Mouse (Mus musculus) monocyte, adult 2 months (primary cell): ENCODE results near the gene Tmem256.

ENCODE experiments used
- DNase-seq, 2 experiments: peaks; one replicate each; pipeline ENCODE4 v3.0.0; 2022; ENCODE audit warnings: low spot score in 2 of 2, low read depth in 1 of 2

Gene Tmem256

GRCm38 (mm10) chr11:69815155-69815554 lies 23.2 kb upstream of the Tmem256 start, which contains the start of gene Gm39566:
TSS of gene Gm39566 (minus strand) at chr11:69815298.
- no peak for DNase-seq

DNA sequence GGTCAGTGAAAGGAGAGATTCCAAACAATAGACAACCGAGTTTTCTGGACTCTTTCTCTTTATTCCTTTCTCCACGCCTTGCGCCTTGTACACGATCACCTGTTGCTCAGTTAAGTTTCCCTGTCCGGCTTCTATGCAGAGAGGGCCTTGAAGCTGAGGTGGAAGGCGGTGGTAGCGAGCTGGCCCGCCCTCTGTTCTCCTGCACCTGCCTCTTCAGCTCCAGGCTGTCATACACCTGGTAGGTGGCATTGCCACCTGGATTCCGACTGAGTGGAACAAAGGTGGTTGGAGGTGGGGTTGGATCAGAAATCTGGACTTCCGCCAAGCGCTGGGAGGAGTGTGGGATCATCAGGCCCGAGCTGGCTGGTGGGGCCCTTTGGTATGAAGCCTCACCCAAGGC lies 21.8 kb upstream of the Tmem256 start:
- no peak for DNase-seq

DNA sequence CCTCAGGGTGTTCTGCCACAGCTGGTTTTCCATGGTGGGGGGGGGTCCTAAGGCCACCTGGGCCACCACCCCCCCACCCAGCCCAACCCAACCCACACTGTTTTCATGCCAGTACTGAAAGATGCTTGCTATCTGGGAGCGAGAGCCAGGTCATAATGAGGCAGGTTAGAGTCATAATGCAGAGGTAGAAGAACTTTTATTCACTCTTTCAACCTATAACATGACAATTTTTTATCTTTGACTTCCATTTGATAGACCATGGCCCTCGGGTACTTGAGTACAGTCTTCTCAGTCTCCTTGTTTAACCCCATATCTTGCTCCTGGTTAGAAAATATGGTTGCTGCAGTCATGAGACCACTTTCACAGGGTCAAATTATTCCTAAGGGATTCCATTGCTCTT lies 19.9 kb upstream of the Tmem256 start, which contains the start of gene Spem2:
Gene Spem2, minus strand, starts transcription at position 101 of the 400 bp plus-strand sequence.
- DNase-seq, result no peak

DNA sequence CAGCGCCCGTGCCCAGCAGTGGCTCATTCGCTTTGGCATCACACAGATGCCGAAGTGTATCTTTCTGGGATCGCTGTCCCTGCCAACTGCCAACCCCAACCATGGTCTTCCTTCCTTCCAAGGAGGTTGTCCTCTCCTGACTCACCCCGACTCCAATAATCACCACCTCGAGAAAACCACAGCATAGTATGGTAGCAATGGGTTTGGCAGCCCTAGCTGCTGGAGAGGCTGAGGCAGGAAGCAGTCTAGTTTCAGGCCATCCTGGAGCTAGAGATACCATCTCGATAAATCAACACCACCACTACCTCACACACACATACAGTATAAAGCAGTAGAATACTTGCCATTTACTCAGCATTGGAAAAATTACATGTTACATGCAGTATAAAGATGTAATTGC lies 19.4 kb upstream of the Tmem256 start:
- DNase-seq, result no peak

DNA sequence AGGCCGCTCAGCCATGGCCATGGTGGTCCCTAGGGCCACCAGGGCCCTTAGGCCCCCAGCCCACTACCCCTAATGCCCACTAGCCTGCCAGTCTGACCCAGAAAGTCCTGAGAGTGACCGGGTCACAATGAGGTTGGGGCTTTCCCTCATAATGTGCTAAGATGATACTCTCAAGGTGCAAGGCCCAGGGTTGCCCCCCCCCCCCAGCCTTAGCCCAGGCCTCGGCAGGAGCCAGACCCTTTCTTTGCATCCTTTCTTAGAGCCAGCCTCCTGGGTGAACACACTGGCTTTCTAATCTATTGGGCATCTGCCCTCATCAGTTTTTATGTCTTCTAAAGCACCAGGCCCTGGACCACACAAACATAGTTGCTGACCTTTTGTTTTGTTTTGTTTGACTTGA lies 16.2 kb upstream of the Tmem256 start, which contains the start of gene Spem1:
Gene Spem1, minus strand, starts transcription at position 101 of the 400 bp plus-strand sequence.
- no peak for DNase-seq

- no peak for DNase-seq
Measured at GRCm38 (mm10) chr11:69823456-69823855, 14.9 kb upstream of the Tmem256 start.

GRCm38 (mm10) chr11:69828832-69829231 lies 9.5 kb upstream of the Tmem256 start:
- no peak for DNase-seq

DNA sequence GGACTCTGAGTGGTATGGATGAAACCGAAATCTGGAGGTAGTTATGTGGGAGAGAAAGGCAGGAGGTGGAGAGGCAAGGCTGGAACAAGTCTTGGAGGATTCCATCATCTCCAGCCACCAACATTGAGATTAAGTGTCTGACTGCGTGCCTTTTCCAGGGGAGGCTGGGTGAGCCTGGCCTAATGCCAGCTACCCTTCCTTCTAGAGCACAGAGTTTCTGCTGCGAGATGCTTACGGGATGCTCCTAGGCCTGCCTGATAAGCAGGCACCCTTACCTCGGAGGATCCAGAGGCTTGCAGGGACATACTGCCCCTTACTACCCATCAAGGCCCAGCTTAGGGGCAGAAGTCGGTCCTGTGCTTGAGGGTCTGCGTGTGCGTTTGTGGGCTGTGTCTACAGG lies 4.8 kb upstream of the Tmem256 start:
- DNase-seq, result no peak

DNA sequence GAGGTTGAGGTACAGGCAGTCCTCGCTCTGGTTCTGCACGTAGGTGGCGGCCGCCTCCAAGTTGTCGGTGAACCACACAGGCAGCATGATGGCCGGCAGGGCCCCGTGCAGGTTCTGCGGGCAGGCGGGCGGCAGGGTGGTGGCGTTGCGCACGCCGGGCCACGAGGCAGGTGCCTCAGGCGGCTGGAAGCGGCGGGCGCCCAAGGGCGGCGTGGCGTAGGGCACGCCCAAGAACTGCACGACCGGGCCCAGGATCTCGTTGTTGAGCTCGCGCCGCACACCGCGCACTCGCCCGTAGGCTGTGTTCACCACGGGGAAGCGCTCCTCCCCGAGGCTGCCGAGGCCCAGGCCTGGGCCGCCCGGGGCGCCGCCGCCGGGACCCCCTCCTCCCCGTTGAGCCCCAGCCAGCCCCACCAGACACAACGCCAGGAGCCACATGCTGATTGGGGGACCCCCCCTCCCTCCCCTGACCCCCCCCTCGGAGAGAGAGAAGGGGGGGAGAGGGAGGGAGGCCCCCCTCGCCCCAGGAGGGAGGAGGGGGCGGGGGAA lies 4.2 kb upstream of the Tmem256 start:
- no peak for DNase-seq

DNA sequence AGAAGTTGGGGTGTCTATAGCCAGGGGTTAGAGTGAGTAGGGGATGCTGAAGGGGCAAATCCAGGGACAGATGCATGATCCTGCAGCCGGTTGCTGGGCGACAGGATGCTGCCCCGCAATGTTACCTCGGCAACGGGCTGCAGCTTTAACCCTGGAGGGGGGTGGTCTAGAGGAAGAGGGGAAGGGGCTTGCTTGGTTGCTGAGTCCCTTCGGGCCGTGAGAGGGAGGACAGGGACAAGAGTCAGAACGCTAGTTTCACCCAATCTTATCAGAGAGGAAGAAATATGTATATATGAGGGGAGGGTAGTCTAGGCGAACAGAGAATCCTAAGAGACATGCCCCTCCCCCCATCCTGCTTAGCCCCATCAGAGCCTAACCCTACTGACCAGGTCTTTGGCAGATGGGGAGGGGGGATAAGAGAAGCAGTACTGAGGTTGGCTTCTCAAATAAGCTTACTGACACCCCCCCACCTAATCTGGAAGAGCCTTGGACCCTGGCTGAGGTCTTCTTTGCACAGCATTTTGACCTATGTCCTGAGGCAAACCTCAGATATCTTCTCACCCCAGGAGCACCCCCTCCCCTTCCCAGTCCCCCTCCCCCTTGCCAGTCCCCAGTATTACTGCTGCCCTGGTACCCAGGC lies 2.9 kb upstream of the Tmem256 start:
- no peak for DNase-seq

DNA sequence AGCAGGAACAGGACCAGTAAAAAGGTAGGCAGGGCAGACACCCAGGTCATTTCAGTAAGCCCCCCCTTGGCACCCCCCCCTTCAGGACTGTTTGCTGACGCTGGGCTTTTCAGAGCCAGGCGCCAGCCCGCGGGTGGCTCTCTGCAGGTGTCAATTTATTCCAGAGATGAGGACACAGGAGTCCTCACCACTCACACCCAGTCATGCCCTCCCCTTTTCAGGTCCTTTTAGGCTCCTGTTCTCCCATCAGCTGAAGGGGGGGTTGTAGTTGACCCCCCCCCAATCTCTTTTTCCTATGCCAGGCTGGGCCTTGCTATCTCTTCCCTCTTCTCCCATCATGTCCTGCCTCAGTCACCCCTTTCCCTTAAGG lies 2.4 kb upstream of the Tmem256 start:
- DNase-seq, result no peak

GRCm38 (mm10) chr11:69836703-69837576 lies 1.4 kb upstream of the Tmem256 start:
- no peak for DNase-seq

GRCm38 (mm10) chr11:69837604-69837951 lies 736 bp upstream of the Tmem256 start, which contains the start of gene Nlgn2:
TSS of gene Nlgn2 (minus strand) at chr11:69837784.
- DNase-seq, result no peak

DNA sequence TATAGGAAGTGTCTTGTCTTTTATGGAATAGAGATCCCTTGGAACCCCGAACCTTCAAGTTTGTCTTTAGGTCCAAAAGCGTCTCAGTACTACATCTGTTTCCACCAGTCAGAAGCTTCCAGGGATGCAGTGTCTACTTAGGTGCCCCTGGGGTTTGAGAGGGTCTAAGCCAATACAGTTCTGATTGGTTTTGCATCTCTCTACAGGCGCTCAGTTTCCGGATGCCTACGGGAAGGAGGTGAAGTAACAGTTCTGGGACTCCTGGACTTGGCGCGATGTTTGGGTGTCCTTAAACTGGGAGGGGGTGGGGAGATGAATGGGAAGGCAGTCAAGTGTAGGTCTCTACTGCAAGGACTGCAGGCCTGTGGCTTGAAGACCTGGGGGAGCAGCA lies 395 bp downstream of the Tmem256 start:
- no peak for DNase-seq

DNA sequence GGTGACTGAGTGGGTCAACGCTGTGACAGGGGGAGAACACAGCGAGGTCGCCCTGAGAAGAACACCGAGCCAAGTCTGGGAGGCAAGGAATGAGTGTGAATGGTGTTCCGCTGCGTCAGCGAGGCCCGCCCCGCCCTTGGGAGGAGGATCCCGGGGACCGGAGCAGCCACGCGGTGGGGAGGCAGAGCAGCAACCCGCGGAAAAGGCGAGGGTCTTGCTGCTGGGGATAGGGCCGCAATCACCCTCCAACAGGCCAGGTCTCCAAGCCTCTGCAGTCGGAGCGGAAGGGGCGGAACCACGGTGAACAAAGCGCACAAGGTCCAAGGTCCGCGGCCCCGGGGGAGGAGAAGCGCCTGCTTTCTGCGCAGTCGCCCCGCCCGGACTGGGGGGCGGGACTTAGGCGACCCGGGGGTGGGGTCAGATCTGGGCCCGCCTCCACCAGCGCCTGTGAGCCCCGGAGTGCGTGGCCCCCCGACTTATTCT lies 7.9 kb downstream of the Tmem256 start, which contains the start of gene Plscr3:
Gene Plscr3, plus strand, starts transcription at position 179 of the 483 bp plus-strand sequence.
- peak; percentile 45 to 81 for DNase-seq

DNA sequence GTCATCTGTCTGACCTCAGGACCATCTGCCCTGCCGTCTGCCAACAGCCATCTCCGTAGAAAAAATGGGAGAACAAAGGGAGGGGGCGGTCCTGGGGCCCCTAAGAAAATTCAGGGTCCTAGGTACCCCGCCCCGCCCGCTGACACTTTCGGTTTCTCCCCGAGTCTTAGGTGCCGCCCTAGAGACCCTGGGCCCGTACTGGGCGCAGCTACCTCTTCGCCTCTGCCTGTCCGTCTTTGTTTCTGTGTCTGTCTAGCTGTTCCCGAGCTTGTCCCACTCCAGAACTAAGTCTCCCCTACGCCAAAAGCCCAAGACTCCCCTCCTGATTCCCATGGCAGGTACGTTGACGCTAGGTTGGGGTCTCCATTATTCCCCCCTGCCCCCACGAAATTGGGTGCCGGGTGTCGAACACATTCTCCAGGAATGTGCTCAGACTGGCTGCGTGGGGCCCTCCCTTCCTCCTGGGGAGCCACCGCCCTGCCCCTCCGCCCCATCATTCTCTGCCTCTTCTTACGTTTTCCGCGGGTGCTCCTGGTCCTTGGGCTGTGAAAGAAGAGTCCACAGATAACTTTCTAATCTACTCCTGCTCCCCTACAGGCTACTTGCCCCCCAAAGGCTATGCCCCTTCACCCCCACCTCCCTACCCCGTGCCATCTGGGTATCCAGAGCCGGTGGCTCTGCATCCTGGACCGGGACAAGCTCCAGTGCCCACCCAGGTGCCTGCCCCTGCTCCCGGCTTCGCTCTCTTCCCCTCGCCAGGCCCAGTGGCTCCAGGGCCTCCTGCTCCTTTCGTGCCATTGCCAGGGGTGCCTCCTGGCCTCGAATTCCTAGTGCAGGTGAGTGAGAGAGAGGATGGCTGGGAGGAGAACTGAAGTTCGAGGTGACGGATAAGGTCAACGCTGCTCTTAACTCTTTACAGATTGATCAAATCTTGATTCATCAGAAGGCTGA lies 8.7 kb downstream of the Tmem256 start:
- no peak for DNase-seq

DNA sequence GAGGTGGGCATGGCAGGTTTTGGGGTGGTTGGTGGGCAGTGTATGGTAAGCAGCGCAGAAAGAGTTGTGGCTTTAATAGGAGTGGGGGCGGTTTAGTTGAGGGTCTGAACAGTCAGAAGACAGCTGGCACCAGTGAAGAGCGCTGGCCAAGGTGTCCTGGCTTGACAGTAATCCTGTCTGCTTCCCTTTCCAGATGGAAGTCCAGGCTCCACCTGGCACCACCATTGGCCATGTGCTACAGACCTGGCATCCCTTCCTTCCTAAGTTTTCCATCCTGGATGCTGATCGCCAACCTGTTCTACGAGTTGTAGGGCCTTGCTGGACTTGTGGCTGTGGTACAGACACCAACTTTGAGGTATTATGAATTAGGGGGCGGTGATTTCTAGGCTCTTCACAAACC lies 9.7 kb downstream of the Tmem256 start:
- no peak for DNase-seq

GRCm38 (mm10) chr11:69849128-69849527 lies 10.8 kb downstream of the Tmem256 start:
- no peak for DNase-seq

DNA sequence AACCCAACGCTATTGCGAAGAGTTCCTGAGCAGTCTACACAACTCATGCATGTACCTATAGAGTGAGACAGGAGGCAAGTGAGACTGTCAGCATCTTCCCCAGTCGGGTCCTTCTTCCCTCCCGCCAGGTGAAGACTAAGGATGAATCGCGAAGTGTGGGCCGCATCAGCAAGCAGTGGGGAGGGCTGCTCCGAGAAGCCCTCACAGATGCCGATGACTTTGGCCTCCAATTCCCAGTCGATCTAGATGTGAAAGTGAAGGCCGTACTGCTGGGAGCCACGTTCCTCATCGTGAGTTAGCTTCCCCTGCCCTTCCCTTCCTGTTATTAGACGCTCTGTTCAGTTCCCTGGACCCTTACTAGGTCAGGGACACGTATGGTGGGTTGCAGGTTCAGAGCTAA lies 11.6 kb downstream of the Tmem256 start:
- no peak for DNase-seq

DNA sequence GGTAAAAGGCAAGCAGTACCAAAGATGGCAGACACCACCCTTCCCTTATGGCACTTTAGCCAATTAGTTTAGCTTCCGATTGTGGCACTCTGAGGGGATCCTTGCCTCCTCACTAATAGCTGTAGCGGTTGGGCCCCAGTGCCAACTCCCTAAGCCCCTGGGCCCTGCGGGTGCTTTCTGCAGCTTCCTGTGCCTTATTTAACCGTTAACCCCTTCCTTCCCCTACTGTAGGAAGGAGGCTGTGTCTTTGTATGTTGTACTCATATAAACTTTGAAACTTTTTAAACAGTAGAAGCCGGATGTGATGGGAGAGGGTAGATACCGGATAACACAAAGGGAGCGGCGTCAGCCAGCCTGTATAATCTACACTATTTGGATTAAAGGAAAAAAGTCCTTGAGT lies 12.4 kb downstream of the Tmem256 start:
- no peak for DNase-seq

- DNase-seq, result no peak
Measured at GRCm38 (mm10) chr11:69853994-69854393, 15.7 kb downstream of the Tmem256 start.
